Mouse (Mus musculus) neural tube, embryonic 11.5 days (tissue): ENCODE data around the gene Ugt1a5. TPM values are rescaled to one million over a fixed set of nuclear protein-coding genes. Genes with fewer than 3 reads are reported as not detected.
"Not testable (repeated sequence)": the region's sequence is repeated elsewhere in the genome, so short reads cannot be mapped to it uniquely, and the experiment has no call there.

ENCODE experiments used
- ATAC-seq: fragments of 200-750 bp; cut with Nextera tagmentation; 2 replicates; pipeline ENCODE4 v1.8.0; 2017; ENCODE audit warnings: moderate number of reproducible peaks, mild to moderate bottlenecking, moderate TSS enrichment, moderate library complexity; ENCODE audit not compliant: insufficient read depth, low FRiP score, low TSS enrichment
- DNase-seq: peaks from one replicate; pipeline ENCODE4 v3.0.0-alpha.2; 2015; ENCODE audit warnings: low spot score
- H3K27ac ChIP-seq: fragments of 300-500 bp; sonication (generic); 2 replicates; pipeline ENCODE4 v1.5.1; 2014; ENCODE audit warnings: low read depth, mild to moderate bottlenecking, low read length
- H3K27me3 ChIP-seq: fragments of 300-500 bp; sonication (generic); 2 replicates; pipeline ENCODE4 v1.6.1; 2014; ENCODE audit warnings: mild to moderate bottlenecking, low read length, mixed read lengths; ENCODE audit not compliant: control insufficient read depth, insufficient read depth
- H3K36me3 ChIP-seq: fragments of 300-500 bp; sonication (generic); 2 replicates; pipeline ENCODE4 v1.6.1; 2014; ENCODE audit warnings: mild to moderate bottlenecking, low read length, moderate library complexity, mixed read lengths; ENCODE audit not compliant: control insufficient read depth, insufficient read depth
- H3K4me1 ChIP-seq: fragments of 300-500 bp; sonication (generic); 2 replicates; pipeline ENCODE4 v1.6.1; 2014; ENCODE audit warnings: low read length, mixed read lengths; ENCODE audit not compliant: control insufficient read depth, insufficient read depth
- H3K4me2 ChIP-seq: fragments of 300-500 bp; sonication (generic); 2 replicates; pipeline ENCODE4 v1.6.1; 2014; ENCODE audit warnings: low read depth, mild to moderate bottlenecking, moderate library complexity
- H3K4me3 ChIP-seq: fragments of 300-500 bp; sonication (generic); 2 replicates; pipeline ENCODE4 v1.5.1; 2014; ENCODE audit warnings: low read depth, low read length
- H3K9ac ChIP-seq: fragments of 300-500 bp; sonication (generic); 2 replicates; pipeline ENCODE4 v1.6.1; 2014; ENCODE audit warnings: mild to moderate bottlenecking, low read length
- H3K9me3 ChIP-seq: fragments of 300-500 bp; sonication (generic); 2 replicates; pipeline ENCODE4 v1.6.1; 2016; ENCODE audit warnings: low read length; ENCODE audit not compliant: control insufficient read depth
- WGBS: fragments of 180-500 bp; shearing (Covaris S2); extraction: QIAGEN DNeasy Blood & Tissue Kit; methylation state at CpG from one replicate; pipeline ENCODE4 v1.1.7; 2014; 5-methylcytosine and 5-hydroxymethylcytosine counted together
- polyA plus RNA-seq: library from polyadenylated mRNA; unstranded; fragments of >200 nt; fragmentation: Nextera tagmentation; extraction: Ambion mirVana; gene quantifications from 2 replicates; pipeline ENCODE4 v1.2.1, GENCODE M21; 2014

The Ugt1a5 gene
- polyA plus RNA-seq, 1 experiment from 2014 or later = not detected

GRCm38 (mm10) chr1:88217144-88217543 lies 51.3 kb downstream of the Ugt1a5 start:
- Histone ChIP-seq H3K27me3 (no peaks in the 10 kb centered on the region), H3K4me3 (no peak overlapping the region), H3K9me3 (peaks cover 53% of the 10 kb centered on the region), H3K27ac (no peak overlapping the region), H3K36me3 (no peaks in the 10 kb centered on the region), H3K4me1 (no peaks in the 10 kb centered on the region), H3K4me2 (no peak overlapping the region), H3K9ac (no peak overlapping the region)
- no peak for ATAC-seq
- peak; percentile 10 for DNase-seq
- 67% methylated on average over 2 of the region's 2 CpGs for whole genome bisulfite sequencing

GRCm38 (mm10) chr1:88217576-88217975 lies 51.8 kb downstream of the Ugt1a5 start:
- Histone ChIP-seq H3K9me3 (peaks cover 51% of the 10 kb centered on the region), H3K36me3 (no peaks in the 10 kb centered on the region), H3K27ac (no peak overlapping the region), H3K4me1 (no peaks in the 10 kb centered on the region), H3K4me3 (no peak overlapping the region), H3K9ac (no peak overlapping the region), H3K4me2 (no peak overlapping the region), H3K27me3 (no peaks in the 10 kb centered on the region)
- WGBS = 42% methylated on average over 3 of the region's 3 CpGs
- ATAC-seq = no peak
- DNase-seq = no peak

GRCm38 (mm10) chr1:88218051-88218450 lies 52.2 kb downstream of the Ugt1a5 start:
- ATAC-seq = no peak
- H3K9me3 ChIP-seq = peaks cover 46% of the 10 kb centered on the region
- H3K4me2 ChIP-seq = no peak overlapping the region
- no peaks in the 10 kb centered on the region for H3K4me1 ChIP-seq
- no peaks in the 10 kb centered on the region for H3K27me3 ChIP-seq
- no peaks in the 10 kb centered on the region for H3K36me3 ChIP-seq
- H3K4me3 ChIP-seq = no peak overlapping the region
- no peak overlapping the region for H3K9ac ChIP-seq
- H3K27ac ChIP-seq = no peak overlapping the region
- 73% methylated on average over 9 of the region's 9 CpGs for whole genome bisulfite sequencing
- peak; percentile 9 for DNase-seq

- Histone ChIP-seq H3K4me3 (no peak overlapping the region), H3K36me3 (no peaks in the 10 kb centered on the region), H3K9ac (no peak overlapping the region), H3K27ac (no peak overlapping the region), H3K4me2 (no peak overlapping the region), H3K27me3 (no peaks in the 10 kb centered on the region), H3K4me1 (no peaks in the 10 kb centered on the region), H3K9me3 (peaks cover 41% of the 10 kb centered on the region)
- no peak for ATAC-seq
- peak; percentile 12 for DNase-seq
- WGBS = 53% methylated on average over 4 of the region's 4 CpGs
Observed at GRCm38 (mm10) chr1:88218591-88218990, 52.8 kb downstream of the Ugt1a5 start.

- no peak overlapping the region for H3K27ac ChIP-seq
- 21% methylated on average over 1 of the region's 1 CpGs for WGBS
- H3K36me3 ChIP-seq = no peaks in the 10 kb centered on the region
- ATAC-seq (no peak), DNase-seq (peak; percentile 10)
- no peak overlapping the region for H3K9ac ChIP-seq
- peaks cover 36% of the 10 kb centered on the region for H3K9me3 ChIP-seq
- H3K4me1 ChIP-seq = no peaks in the 10 kb centered on the region
- no peaks in the 10 kb centered on the region for H3K27me3 ChIP-seq
- no peak overlapping the region for H3K4me2 ChIP-seq
- no peak overlapping the region for H3K4me3 ChIP-seq
Observed at GRCm38 (mm10) chr1:88219054-88219453, 53.2 kb downstream of the Ugt1a5 start.

GRCm38 (mm10) chr1:88220336-88220735 lies 54.5 kb downstream of the Ugt1a5 start:
- Histone ChIP-seq H3K27ac (no peak overlapping the region), H3K9me3 (peaks cover 27% of the 10 kb centered on the region), H3K4me1 (no peaks in the 10 kb centered on the region), H3K4me2 (no peak overlapping the region), H3K36me3 (no peaks in the 10 kb centered on the region), H3K9ac (no peak overlapping the region), H3K27me3 (no peaks in the 10 kb centered on the region), H3K4me3 (no peak overlapping the region)
- no peak for ATAC-seq
- DNase-seq = peak; percentile 11

GRCm38 (mm10) chr1:88222216-88222615 lies 56.4 kb downstream of the Ugt1a5 start:
- Histone ChIP-seq H3K4me2 (no peak overlapping the region), H3K9ac (no peak overlapping the region), H3K4me3 (no peak overlapping the region), H3K9me3 (peaks cover 29% of the 10 kb centered on the region), H3K4me1 (no peaks in the 10 kb centered on the region), H3K27ac (no peak overlapping the region), H3K27me3 (no peaks in the 10 kb centered on the region), H3K36me3 (no peaks in the 10 kb centered on the region)
- WGBS = 55% methylated on average over 2 of the region's 2 CpGs
- DNase-seq (no peak), ATAC-seq (no peak)

GRCm38 (mm10) chr1:88223011-88223515 lies 57.3 kb downstream of the Ugt1a5 start:
- H3K4me3 ChIP-seq, H3K27me3 ChIP-seq, H3K4me2 ChIP-seq, H3K36me3 ChIP-seq, H3K4me1 ChIP-seq, ATAC-seq, H3K27ac ChIP-seq, H3K9ac ChIP-seq: not testable (repeated sequence)
- peak; percentile 8 for DNase-seq
- peaks cover 33% of the 10 kb centered on the region for H3K9me3 ChIP-seq

GRCm38 (mm10) chr1:88223591-88223990 lies 57.8 kb downstream of the Ugt1a5 start:
- Histone ChIP-seq H3K36me3 (no peaks in the 10 kb centered on the region), H3K9ac (no peak overlapping the region), H3K4me2 (no peak overlapping the region), H3K4me1 (no peaks in the 10 kb centered on the region), H3K9me3 (peaks cover 38% of the 10 kb centered on the region), H3K4me3 (no peak overlapping the region), H3K27me3 (no peaks in the 10 kb centered on the region), H3K27ac (no peak overlapping the region)
- DNase-seq = peak; percentile 10
- no peak for ATAC-seq
- WGBS = 64% methylated on average over 1 of the region's 1 CpGs
